Mouse (Mus musculus): ENCODE data around the gene Clec2l. TPM values are rescaled to one million over a fixed set of nuclear protein-coding genes. Genes with fewer than 3 reads are reported as not detected.

Gene Clec2l
- polyA plus RNA-seq, 1 experiment = 109 TPM

- DNase-seq (ENCODE audit: extremely low spot score in 1 of 2, low spot score in 1 of 2) = no peak
These were observed 51.4 kb downstream of the Clec2l start for GRCm38 (mm10) chr6:38713957-38714898.

GRCm38 (mm10) chr6:38715881-38716280, 53.0 kb downstream of the Clec2l start:
- no peak for DNase-seq (ENCODE audit: extremely low spot score in 1 of 2, low spot score in 1 of 2)

- no peak for DNase-seq (ENCODE audit: extremely low spot score in 1 of 2, low spot score in 1 of 2)
These were observed 55.8 kb downstream of the Clec2l start for GRCm38 (mm10) chr6:38718625-38719024.

GRCm38 (mm10) chr6:38719229-38719628, 56.4 kb downstream of the Clec2l start:
- no peak for DNase-seq (ENCODE audit: extremely low spot score in 1 of 2, low spot score in 1 of 2)

GRCm38 (mm10) chr6:38721361-38721760, 58.5 kb downstream of the Clec2l start:
- DNase-seq (ENCODE audit: extremely low spot score in 1 of 2, low spot score in 1 of 2) = no peak

- DNase-seq (ENCODE audit: extremely low spot score in 1 of 2, low spot score in 1 of 2) = no peak
These were observed 62.6 kb downstream of the Clec2l start for GRCm38 (mm10) chr6:38725515-38725914.

Other genes starting within 250 kb of the Clec2l start
- gene Ubn2, start 229.1 kb upstream of the Clec2l start, polyA plus RNA-seq (2012; rRNA removed) = 25.3 and 26.8 TPM in 2 replicates
- 122 and 132 TPM in 2 replicates for gene Fmc1, start 129.6 kb upstream of the Clec2l start, polyA plus RNA-seq (2012; rRNA removed)
- gene Luc7l2, start 111.7 kb upstream of the Clec2l start, polyA plus RNA-seq (2012; rRNA removed) = 210 and 233 TPM in 2 replicates
- 0.27 and 0.44 TPM in 2 replicates for gene Klrg2, start 25.8 kb upstream of the Clec2l start, polyA plus RNA-seq (2012; rRNA removed)
- gene Tbxas1, start 212.3 kb downstream of the Clec2l start, polyA plus RNA-seq (2012; rRNA removed) = 1.6 and 2.4 TPM in 2 replicates
- 22.6 and 23.8 TPM in 2 replicates for gene Hipk2, start 213.1 kb downstream of the Clec2l start, polyA plus RNA-seq (2012; rRNA removed)

Measured in frontal cortex, adult 2 months (tissue).